In the genomic region with DNA sequence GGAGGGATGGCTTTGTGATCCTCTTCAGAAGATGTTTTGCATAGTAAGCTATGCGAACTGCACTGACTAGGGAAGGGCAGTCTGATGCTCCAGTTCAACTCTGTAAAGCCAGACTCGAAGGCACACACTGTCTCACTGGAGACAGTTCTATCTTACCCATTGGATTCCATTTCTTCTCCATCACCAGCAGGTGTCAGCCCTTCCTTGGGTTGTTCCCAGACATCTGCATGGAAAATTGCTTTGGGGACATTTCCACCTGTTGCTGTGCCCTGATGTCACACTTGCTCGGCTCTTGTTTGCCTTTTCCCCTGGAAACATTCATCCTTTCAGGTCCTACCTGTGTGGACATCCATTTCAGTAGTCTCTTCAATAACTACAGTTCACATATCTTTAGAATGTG, we compare ENCODE assay signal across 11 mouse cellular contexts. TPM values are rescaled to one million over a fixed set of nuclear protein-coding genes. Genes with fewer than 3 reads are reported as not detected.
DNase-seq lines count a peak whose midpoint lies in the region; TF ChIP-seq lines count a peak whose summit lies in the region.
"Had no signal": no experiment of that assay in that cellular context is flagged by ENCODE, and none has a peak within 500 bp of the region (broad histone marks: within the 10 kb centered on the region; RNA-seq: fewer than 3 reads in every experiment).

No protein-coding gene starts in this region.

- intact Hi-C loops in left cerebral cortex, adult 2 months (cut with DNase I), result loop anchor here (1.0 to 5.0 kb wide), 2 partner anchors 265 to 348 kb away; no protein-coding TSS in a partner anchor

- H3K27me3 ChIP-seq in cerebellum, adult 2 months (ENCODE audit: control insufficient read depth, insufficient read depth, low read length), result no peaks in the 10 kb centered on the region
- H3K27me3 ChIP-seq: embryonic facial prominence, embryonic 13.5 days had no signal

- 0 out of 2 replicates have a peak, but pooled peaks have one; percentile 10 for TF ChIP-seq CTCF in cerebellum, adult 2 months (IDR thresholded peaks at IDR 0.05; ENCODE audit: borderline replicate concordance, insufficient read depth, low read depth, low read length)
- peak; percentile 80 for TF ChIP-seq CTCF in layer of hippocampus, adult 2 months (conservative IDR thresholded peaks at IDR 0.05)
- TF ChIP-seq CTCF in cortical plate, adult 2 months (IDR thresholded peaks at IDR 0.05; ENCODE audit: extremely low read depth, insufficient read depth, low read length), result peak; percentile 62
- peak; percentile 64 for TF ChIP-seq CTCF in left cerebral cortex, adult 2 months (IDR thresholded peaks at IDR 0.05)

- no peaks in the 10 kb centered on the region for H3K4me1 ChIP-seq in cerebellum, adult 2 months (ENCODE audit: control insufficient read depth, insufficient read depth, low read length)
- H3K4me1 ChIP-seq in cortical plate, adult 2 months (ENCODE audit: control insufficient read depth, insufficient read depth, low read length), result no peaks in the 10 kb centered on the region
- H3K4me1 ChIP-seq: embryonic facial prominence, embryonic 13.5 days had no signal

- no peak for DNase-seq in cerebellum, adult 2 months
- DNase-seq in cerebellum, adult 9-10 months, result no peak
- peak; percentile 39 to 51 for DNase-seq in layer of hippocampus, adult 2 months (ENCODE audit: low spot score in 2 of 2)
- DNase-seq in layer of hippocampus, adult 8-10 months (ENCODE audit: low spot score in 2 of 2), result no peak
- DNase-seq in left cerebral cortex, adult 2 months (ENCODE audit: extremely low spot score in 1 of 2, low spot score in 2 of 2), result peak; percentile 17 to 28
- DNase-seq in spleen, adult 18-20 months, result no peak
- DNase-seq in thymus, postnatal 25 days, result no peak

- H3K27ac ChIP-seq in cerebellum, adult 2 months (ENCODE audit: insufficient read depth, low read length), result no peak overlapping the region
- no peak overlapping the region for H3K27ac ChIP-seq in layer of hippocampus, adult 2 months
- H3K27ac ChIP-seq in cortical plate, adult 2 months (ENCODE audit: insufficient read depth, low read length), result no peak overlapping the region
- H3K27ac ChIP-seq in left cerebral cortex, adult 2 months, result no peak overlapping the region
- H3K27ac ChIP-seq: embryonic facial prominence, embryonic 13.5 days had no signal

- TF ChIP-seq POLR2A in cerebellum, adult 2 months (IDR thresholded peaks at IDR 0.05; ENCODE audit: borderline replicate concordance, insufficient read depth, low read length), result no peak
- TF ChIP-seq POLR2A in cortical plate, adult 2 months (IDR thresholded peaks at IDR 0.05; ENCODE audit: extremely low read depth, insufficient read depth, low read length), result no peak

- 50% methylated on average over 3 of the region's 3 CpGs for WGBS in cerebellum, adult 2 months

- H3K4me3 ChIP-seq in cerebellum, adult 2 months (replicated peaks; ENCODE audit: insufficient read depth, low read depth, low read length), result no peak overlapping the region
- H3K4me3 ChIP-seq in layer of hippocampus, adult 2 months, result no peak overlapping the region
- H3K4me3 ChIP-seq in cortical plate, adult 2 months (ENCODE audit: insufficient read depth, low read length), result no peak overlapping the region
- H3K4me3 ChIP-seq in left cerebral cortex, adult 2 months, result no peak overlapping the region
- H3K4me3 ChIP-seq: embryonic facial prominence, embryonic 13.5 days; myocyte had no signal

RNA-seq across cellular contexts. Expression of a gene that starts 36.4 kb away (rescaled TPM):
- 0.06 TPM in 1 of 2 replicates, not detected in the other for polyA plus RNA-seq in cerebellum, adult 2 months (2012; rRNA removed)
- total RNA-seq in layer of hippocampus, adult 2 months (2021), result not detected
- total RNA-seq in layer of hippocampus, adult 8-10 months (2022), result not detected
- 0.08 TPM in 1 of 2 replicates, not detected in the other for polyA plus RNA-seq in cortical plate, adult 2 months (2012; rRNA removed)
- not detected for total RNA-seq in left cerebral cortex, adult 2 months (2021)
- total RNA-seq: layer of hippocampus, postnatal 36 days had no signal
- polyA plus RNA-seq: myocyte had no signal

Comparison
In these comparisons a context has a peak if more than half of its experiments do, and no peak if none do; other contexts are left out.
1. DNase-seq: peak in layer of hippocampus, adult 2 months (2 of 2) and left cerebral cortex, adult 2 months (2 of 2); none in cerebellum, adult 2 months (0 of 2), cerebellum, adult 9-10 months (single experiment), layer of hippocampus, adult 8-10 months (0 of 2), spleen, adult 18-20 months (0 of 2) and thymus, postnatal 25 days (single experiment).
2. CTCF ChIP-seq: peak in every context shown above with its lines; median percentile 80 in layer of hippocampus, adult 2 months; 64 in left cerebral cortex, adult 2 months; 62 in cortical plate, adult 2 months; 10 in cerebellum, adult 2 months.